Mouse (Mus musculus) left cerebral cortex, postnatal 36 days (tissue): ENCODE data around the gene Hils1. TPM values are rescaled to one million over a fixed set of nuclear protein-coding genes. Genes with fewer than 3 reads are reported as not detected.
"Not testable (repeated sequence)": the region's sequence is repeated elsewhere in the genome, so short reads cannot be mapped to it uniquely, and the experiment has no call there.

Experiments used
- DNase-seq, 2 experiments: peaks; one replicate each; pipeline ENCODE4 v3.0.0; 2021 to 2022; ENCODE audit warnings: low spot score in 2 of 2, mixed read lengths in 1 of 2
- intact Hi-C: fragments of 180-260 bp; cut with DNase I; formaldehyde crosslinking; loops from one replicate; pipeline ENCODE4 v1.15.1; 2025
- total RNA-seq, 2 experiments: library from RNA; stranded (reverse); gene quantifications; 2 replicates each; pipeline ENCODE4 v1.2.3; 2021

The Hils1 gene
- total RNA-seq, 2 experiments from 2014 or later = not detected

DNA sequence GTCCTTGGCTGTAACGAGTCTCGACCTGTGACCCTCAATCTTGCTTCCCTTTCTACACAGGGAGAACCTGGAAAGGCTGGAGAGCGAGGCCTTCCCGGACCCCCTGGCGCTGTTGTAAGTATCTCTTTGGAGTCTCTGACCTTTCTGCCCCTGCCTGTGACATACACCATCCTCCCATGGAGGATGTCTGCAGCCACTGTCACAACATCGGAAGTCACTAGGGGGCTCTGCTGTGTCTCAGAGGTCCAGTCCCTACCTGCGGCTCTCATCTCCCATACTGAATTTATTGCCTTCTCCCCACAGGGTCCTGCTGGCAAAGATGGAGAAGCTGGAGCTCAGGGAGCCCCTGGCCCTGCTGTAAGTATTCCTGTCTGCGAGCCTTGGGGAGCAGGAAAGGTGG, 23.1 kb upstream of the Hils1 start:
- intact Hi-C loops = no loop called here
- no peak for DNase-seq

DNA sequence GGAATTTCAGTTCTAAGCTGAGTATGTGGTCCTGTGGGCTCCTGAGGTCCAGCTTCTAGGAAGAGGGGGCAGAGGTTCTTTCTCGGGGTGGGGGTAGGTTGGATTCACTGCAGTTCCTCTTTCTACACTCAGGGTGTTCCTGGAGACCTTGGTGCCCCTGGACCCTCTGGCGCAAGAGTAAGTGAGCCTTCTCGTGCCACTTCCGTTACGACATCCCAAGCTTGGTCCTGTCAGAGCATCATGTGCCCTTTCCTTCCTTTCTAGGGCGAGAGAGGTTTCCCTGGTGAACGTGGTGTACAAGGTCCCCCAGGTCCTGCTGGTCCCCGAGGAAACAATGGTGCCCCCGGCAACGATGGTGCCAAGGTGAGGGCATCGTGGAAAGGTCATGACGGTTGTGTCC, 22.2 kb upstream of the Hils1 start:
- intact Hi-C loops = no loop called here
- DNase-seq = no peak

DNA sequence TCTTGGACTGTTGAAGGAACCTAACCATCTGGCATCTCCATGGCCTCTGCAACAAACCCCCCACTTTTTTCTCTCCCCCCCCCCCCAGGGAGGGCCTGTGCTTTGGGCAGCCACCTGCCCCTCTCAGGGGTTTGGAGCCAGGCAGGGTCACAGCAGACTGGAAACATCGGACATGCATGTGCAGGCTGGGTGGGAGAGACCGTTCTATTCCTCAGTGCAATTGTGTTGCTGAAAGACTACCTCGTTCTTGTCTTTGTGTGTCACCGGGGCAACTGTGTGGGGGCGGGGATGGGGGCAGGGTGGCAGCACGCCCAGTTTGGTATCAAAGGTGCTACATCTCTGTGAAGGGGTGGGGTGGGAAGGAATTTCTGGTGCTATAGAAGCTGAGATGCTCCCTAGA, 15.2 kb upstream of the Hils1 start:
- no peak for DNase-seq
- intact Hi-C loops = no loop called here

DNA sequence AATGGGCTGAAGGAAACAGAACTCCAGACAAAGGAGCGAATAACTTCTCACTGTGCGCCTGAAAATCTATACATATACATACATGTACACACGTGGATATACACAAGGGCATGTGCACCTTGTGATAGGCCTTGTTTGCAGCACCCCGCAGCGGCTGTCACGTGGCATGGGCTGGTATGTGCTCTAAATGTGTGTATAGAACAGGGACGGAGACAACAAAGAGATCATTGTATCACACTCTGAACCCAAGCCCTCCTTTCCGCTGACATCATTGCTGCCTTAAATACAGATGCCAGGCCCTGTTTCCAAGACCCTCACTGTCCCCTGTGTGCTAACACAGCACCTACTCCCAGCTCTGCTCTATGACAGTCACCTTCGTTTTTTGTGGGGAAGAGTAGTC, 12.3 kb upstream of the Hils1 start:
- no peak for DNase-seq
- intact Hi-C loops = no loop called here

DNA sequence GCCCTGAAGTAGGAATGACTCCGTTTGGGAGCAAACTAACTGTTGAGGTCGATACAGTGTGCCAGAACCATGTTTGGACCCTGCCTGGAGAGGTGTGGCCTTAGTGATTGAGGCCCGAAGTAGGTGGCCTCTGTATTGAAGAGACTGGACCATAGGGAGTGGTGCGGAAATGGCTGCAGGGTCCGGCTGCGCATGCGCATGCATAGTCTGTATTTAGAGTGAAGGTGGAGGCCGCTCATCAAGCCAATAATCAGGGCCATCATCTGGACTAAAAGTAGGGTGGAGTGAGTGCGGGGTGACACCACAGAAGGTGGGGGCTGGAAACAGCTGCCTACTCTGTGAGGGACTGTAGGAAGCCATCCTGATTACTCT, 9.7 kb upstream of the Hils1 start:
- DNase-seq = no peak
- intact Hi-C loops = no loop called here

DNA sequence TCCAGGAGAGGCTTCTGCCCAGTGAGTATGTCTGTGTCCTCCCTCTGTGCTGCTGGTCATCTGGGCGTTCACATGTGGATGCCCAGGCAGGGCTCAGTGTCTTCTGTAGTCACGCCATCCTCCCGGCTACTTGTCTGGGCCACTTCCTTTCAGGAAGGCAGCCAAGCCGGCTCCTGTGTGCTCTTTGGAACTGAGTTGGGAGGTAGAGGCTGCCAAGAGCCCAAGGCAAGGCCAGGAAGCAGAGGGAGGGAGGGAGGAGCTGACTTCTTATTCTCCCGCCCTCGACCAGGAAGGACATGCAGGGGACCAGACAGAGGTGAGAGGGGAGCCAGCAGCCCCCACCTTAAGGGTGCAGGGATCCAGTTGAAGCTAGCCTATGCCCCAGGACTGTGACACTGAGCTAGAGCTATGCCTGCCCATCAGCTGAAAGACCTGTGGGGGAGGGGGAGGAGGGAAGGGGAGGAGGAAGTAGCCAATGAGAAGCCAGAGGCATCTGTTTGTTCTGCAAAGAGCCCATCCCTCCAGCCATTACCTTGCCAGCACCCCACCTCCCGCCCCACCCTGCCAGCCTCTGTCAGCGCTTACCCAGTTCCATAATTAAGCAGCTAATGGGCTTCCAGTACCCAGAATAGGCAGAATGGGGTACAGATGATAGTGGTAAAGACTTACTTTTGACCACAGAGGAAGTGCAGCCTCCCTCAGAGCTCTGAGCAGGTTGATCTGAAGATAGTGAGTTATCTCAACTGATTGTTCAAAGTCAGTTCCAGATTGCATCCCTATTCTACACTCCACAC, 9.1 kb upstream of the Hils1 start:
- peak in 1 of 2 experiments; percentile 43 for DNase-seq
- intact Hi-C loops = no loop called here

DNA sequence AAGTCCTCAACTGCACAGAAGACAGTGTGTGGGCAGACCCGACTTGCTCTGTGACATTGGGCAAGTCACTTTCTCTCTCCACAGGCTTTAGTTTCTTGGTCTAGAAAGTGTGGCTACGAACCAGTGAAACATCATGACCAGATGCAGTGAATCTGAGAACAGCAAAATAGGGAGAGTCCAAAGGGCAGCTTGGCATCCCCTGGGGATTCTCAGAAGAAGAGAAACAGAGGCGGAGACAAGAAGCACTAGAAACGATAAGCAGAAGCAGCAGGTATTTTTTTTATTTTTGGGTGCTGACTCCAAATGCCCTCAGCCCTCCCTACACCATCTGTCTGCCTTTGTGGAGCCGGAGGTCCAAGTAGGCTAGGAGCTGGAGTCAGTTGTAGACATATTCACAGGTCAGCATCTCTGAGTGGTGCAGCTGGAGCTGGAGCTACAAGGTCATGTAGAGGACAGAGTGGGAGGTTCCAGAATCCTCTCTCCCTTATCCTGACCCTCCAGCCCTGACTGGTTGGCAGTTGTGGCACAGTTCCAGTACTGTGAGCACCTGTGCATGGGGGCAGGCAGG, 4.8 kb upstream of the Hils1 start:
- intact Hi-C loops = no loop called here
- no peak for DNase-seq

DNA sequence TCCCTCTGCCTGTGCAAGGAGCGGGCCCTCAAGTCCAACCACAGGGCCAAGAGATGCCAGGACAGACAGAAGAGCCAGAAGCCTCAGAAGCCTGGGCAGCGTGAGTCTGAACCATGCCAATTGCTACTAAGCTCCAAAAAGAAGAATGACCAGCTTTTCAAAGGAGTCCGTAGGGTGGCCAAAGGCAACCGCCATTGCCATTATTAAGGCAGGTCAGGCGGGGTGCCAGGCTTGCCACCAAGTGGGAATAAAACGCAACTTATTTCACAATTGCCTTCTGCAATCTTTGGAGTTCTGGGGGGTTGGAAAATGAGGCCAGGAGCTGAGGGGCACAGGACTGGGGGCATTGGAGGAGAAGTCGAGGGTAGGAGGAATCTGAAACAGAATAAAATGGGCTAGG, 794 bp downstream of the Hils1 start:
- no peak for DNase-seq
- intact Hi-C loops = no loop called here

DNA sequence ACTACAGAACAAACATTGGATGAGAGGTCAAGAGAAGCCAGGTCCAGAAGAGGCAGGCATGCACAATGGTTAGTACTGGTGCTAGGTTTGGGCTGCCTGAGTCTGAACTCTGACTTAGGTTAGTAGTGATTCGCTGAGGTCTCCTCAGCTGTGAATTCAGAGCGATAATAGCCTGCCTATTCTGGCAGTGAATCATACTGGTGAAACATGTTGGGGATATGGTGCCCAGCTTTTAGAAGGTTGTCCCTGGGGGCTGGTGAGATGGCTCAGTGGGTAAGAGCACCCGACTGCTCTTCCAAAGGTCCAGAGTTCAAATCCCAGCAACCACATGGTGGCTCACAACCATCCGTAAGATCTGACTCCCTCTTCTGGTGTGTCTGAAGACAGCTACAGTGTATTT, 2.3 kb downstream of the Hils1 start:
- intact Hi-C loops = loop anchor here (1.0 to 10.0 kb wide), 2 partner anchors 30 to 135 kb away; no protein-coding TSS in a partner anchor

DNA sequence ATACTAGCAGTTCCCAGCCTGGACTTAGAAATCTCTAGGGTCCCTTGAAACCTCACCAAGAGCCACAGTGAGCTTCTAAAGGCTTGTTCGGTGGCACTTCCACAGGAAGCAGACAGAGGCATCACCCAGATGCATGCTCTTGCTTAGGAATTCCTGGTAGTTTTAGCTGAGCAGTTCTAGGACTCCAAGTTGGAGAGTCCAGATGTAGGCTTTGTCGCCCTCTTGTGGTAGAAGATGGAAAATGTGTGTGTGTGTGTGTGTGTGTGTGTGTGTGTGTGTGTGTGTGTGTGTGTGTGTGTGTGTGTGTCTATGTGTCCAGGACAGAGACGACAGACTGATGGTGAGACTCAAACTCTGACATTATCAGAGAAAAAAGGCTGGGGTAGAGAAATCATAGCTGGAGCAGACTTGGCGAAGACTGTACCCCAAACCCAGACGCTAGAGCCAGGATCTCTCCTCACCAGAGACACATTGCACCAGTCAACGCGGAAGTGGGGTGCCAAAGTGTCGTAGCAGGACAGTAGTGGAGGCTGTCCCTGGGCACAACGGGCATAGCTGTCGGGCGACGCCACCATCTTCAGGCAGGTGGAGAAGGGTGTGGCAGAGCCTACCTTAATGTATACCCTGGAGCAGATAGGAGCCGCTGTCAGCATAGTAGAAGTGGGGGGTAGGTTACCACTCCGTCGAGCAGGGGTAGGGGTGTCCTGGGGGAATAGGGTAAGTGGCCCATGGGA, 3.0 kb downstream of the Hils1 start:
- DNase-seq = peak; percentile 69 to 71

More for the DNA sequence above, 2.3 kb downstream of the Hils1 start:
- not testable (repeated sequence) for DNase-seq

DNA sequence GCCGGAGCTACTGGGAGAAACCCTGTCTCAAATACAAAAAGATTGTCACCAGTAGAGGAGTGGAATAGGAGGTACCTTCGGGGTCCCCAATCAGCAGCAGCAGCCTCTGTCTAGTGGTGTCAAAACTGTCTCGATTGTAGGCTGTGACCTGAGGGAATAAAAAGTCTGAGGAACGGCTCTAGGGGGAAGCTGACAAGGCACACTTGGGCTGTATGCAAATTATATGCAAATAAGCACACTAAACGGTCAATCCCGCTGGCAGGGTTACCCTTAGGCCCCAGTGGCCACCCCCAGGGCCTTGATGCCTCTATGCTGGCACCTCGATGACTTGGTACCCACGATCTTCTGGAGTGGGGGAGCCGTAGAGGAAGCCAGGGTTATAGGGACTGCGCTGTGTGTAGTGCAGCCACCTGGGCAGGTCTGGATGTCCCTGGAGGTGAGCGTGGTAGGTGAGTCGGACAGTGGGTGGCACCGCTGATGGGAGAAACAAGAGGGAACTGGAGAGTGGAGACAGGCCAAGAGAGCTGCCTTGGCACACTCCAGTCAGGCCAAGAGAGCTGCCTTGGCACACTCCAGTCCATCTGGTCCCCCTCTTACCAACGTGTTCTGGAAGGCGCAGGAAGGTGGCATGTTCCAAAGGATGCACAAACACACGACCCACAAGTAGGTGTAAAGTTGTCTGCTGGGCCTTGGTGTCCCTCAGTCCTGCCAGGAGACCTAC, 4.7 kb downstream of the Hils1 start:
- intact Hi-C loops = loop anchor here (10.0 kb wide), 1 partner anchor 133 kb away; no protein-coding TSS in a partner anchor
- DNase-seq = no peak

More for the DNA sequence above, 3.0 kb downstream of the Hils1 start:
- intact Hi-C loops = loop anchor here (10.0 kb wide), 1 partner anchor 134 kb away; no protein-coding TSS in a partner anchor

DNA sequence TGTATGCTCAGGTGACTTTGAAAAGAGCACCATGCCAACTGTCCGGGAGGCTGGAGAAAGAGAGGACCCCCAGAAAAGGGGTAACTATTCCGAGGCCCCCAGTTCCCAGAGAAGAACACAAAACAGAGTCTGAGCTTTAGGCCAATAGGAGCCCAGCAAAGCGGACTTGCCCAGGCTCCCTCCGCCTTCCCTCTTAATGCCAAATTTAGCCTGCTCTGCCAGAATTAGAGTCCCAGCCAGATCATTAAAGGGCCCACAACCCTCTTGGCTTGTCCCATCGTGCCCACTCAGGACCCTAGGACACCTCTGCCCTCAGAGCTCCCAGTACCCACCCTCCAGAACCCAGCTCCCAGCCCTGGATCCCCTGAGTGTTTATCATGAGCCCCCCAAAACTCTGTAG, 5.5 kb downstream of the Hils1 start:
- intact Hi-C loops = loop anchor here (10.0 kb wide), 1 partner anchor 132 kb away; no protein-coding TSS in a partner anchor
- DNase-seq = no peak

DNA sequence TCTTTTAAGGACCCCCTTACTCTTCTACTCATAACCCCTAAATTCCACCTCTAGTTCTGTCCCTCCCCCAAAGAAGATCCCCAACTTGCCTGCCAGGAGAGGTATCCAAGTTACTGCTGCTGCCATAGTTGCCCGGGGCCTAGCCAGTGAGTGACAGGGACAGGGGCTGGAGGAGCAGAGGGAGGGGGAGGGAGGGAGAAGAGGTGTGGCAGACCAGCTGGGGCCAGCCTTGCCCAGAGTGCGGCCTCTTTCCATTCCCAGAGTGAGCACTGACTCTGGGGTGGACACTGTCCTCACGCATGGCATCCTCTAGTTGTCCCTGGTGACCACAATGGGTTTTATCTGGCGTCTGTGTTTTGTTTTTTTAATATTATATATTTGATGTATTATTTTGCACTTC, 5.9 kb downstream of the Hils1 start:
- DNase-seq = no peak
- intact Hi-C loops = loop anchor here (10.0 kb wide), 1 partner anchor 131 kb away; no protein-coding TSS in a partner anchor

DNA sequence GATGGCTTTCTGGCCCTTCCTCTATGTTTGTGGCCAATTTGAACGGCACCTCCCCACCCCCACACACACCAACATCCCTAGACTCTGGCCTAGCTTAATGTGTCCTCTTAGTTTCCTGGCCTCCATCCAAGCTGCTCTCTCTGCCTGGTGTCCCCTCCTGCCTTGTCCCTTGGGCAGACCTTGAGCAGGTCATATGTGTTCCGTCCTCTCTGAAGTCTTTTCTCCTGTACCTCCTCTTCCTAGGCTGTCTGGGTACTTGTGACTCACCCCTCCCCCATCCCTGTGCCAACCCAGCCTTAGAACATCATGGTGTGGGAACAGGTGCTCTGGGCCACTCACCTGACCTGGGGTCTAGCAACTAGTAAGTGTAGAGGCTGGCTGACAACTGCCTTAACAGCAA, 7.6 kb downstream of the Hils1 start:
- DNase-seq = no peak
- intact Hi-C loops = loop anchor here (10.0 kb wide), 1 partner anchor 130 kb away; no protein-coding TSS in a partner anchor

DNA sequence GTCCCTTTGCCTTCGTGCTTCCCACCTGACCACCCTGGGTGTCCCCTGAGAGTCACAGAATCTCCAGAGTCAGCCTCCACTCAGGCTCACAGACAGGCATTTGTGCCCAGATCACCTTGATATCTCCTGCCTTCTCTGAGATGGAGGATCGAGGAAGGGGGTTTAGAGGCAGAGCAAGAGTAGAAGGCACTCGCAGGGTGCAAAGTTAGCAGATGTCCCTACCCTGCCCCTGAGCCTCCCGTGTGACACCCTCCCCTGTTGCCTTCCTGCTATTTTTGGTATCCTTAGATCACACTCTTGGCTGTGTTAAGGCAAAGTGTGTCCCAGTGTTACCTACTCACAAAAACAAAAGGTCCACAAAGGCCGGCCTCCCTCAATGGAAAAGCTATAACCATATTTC, 8.8 kb downstream of the Hils1 start, which contains the start of gene Sgca:
Sgca (minus strand) TSS at position 129 of the 400 bp plus-strand sequence.
- DNase-seq = no peak
- intact Hi-C loops = loop anchor here (10.0 kb wide), 1 partner anchor 129 kb away; no protein-coding TSS in a partner anchor

DNA sequence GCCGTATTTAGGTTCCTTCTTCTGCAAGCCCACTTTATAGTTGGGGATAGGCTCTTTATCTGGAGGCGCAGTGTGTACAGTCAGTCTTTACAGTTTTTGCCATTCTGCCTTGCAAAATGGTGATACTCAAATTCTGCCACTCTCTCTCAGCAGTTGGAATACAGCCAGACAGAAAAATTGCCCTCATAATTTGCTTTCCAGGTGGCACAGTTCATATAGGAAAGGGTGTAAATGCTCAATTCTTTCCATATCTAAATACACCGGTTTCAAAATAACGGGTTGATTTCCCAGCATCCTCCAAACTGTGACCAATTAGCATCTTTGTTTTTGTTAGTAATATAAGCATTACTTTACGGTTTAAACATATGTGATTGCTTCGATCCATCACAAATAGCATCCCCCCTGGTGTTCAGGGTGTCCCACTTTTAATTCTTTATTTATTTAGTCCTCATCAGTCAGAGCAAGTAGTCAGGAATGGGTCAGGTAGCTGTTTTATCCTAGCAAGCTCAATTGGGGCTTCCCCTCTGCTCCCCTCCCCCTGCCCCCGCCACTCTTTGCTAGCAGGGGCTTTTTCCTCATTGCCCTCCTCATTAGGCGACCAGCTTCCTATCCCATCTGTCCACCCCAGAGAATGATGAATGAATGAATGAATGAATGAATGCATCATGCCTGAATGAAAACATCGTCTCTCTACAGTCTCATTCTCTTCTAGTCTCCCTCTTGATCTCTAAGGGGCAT, 11.0 kb downstream of the Hils1 start:
- intact Hi-C loops = loop anchor here (2.0 to 10.0 kb wide), 2 partner anchors 22 to 126 kb away; no protein-coding TSS in a partner anchor
- peak in 1 of 2 experiments; percentile 3 for DNase-seq

DNA sequence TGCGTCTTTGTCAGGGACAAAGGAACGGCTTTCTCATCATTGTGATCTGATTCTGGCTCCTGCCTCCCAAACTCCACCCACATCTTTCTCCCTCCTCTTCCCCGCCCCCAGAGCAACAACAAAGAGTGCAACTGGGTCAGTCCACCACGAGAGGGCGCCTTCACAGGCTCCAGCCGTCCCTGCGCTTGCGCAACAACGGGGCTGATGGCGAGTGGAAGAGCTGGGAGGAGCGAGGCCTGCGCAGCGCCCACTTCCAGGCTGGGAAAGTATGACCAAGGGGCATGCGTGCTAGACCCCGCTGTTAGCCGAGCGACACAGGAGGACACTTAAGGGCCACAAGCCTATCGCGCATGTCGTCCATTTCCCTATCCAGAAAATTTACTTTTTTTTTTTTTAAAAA, 11.6 kb downstream of the Hils1 start:
- intact Hi-C loops = loop anchor here (1.0 to 10.0 kb wide), 3 partner anchors 10 to 126 kb away; no protein-coding TSS in a partner anchor
- peak; percentile 96 to 98 for DNase-seq

DNA sequence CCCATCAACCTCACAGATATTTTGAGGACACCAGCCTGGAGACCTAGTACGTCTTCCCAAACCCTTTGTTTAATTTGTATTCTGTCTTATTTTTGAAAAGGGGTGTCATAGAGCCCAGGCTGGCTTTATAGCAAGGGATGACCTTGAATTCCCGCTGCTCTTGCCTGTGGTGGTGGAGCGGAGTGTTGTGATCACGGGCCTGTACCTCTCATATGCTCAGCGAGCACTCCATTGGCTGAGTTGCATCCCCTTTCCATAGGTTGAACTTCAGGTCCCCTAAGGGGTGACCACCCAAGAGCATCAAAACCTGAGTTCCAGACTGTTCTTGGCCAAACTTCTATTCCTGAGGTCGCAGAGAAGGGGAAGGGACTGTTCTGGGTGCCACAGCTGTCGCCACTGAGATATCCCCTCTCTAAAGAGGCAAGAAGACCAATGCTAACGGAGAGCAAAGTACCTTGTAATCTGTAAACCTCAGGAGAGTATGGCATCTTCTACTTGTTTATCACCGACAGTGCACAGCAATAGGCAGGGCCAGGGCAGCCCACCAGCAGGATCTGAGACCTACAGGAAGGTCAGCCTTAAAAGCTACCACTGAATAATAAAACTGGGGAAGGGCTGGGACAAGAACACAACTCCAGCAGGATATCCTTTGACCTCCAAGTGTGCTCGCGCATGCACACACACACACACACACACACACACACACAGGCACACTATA, 12.2 kb downstream of the Hils1 start:
- intact Hi-C loops = loop anchor here (1.0 to 10.0 kb wide), 3 partner anchors 10 to 125 kb away; no protein-coding TSS in a partner anchor
- no peak for DNase-seq
